Mouse (Mus musculus) c-Kit-negative CD71-positive TER-119-positive erythroid progenitor cells, embryonic 14.5 days (primary cell): ENCODE measurements around the gene Ptma.

Source experiments
- DNase-seq: peaks from one replicate; pipeline ENCODE4 v3.0.0-alpha.2; 2013; ENCODE audit warnings: low read depth, low spot score

The Ptma gene

GRCm38 (mm10) chr1:86515715-86516410, 10.7 kb upstream of the Ptma start:
- no peak for DNase-seq

- DNase-seq: no peak
Measured at GRCm38 (mm10) chr1:86517076-86517475, 9.4 kb upstream of the Ptma start.

GRCm38 (mm10) chr1:86520361-86520760, 6.2 kb upstream of the Ptma start:
- no peak for DNase-seq

GRCm38 (mm10) chr1:86522286-86522871, 4.1 kb upstream of the Ptma start:
- no peak for DNase-seq

- DNase-seq: no peak
Measured at GRCm38 (mm10) chr1:86523776-86524618, 2.5 kb upstream of the Ptma start.

GRCm38 (mm10) chr1:86524619-86525498, 1.7 kb upstream of the Ptma start:
- DNase-seq: peak; percentile 98

- DNase-seq: peak; percentile 81
Measured at GRCm38 (mm10) chr1:86525499-86526115, 919 bp upstream of the Ptma start.

GRCm38 (mm10) chr1:86526789-86527598, 468 bp downstream of the Ptma start:
- DNase-seq: no peak

GRCm38 (mm10) chr1:86527599-86528486, 1.3 kb downstream of the Ptma start:
- peak; percentile 77 for DNase-seq

GRCm38 (mm10) chr1:86528571-86529180, 2.1 kb downstream of the Ptma start:
- DNase-seq: peak; percentile 69

GRCm38 (mm10) chr1:86529590-86529989, 3.1 kb downstream of the Ptma start:
- DNase-seq: no peak

GRCm38 (mm10) chr1:86530871-86531546, 4.5 kb downstream of the Ptma start:
- DNase-seq: no peak

GRCm38 (mm10) chr1:86531547-86532321, 5.2 kb downstream of the Ptma start:
- no peak for DNase-seq

GRCm38 (mm10) chr1:86532362-86533051, 6.0 kb downstream of the Ptma start:
- peak; percentile 95 for DNase-seq

- DNase-seq: no peak
Measured at GRCm38 (mm10) chr1:86533411-86534130, 7.0 kb downstream of the Ptma start.

GRCm38 (mm10) chr1:86538383-86538782, 11.9 kb downstream of the Ptma start:
- DNase-seq: no peak
